24 mouse cellular contexts compared by ENCODE assay signal in genomic region chr7:73604597-73604996, GRCm38 (mm10).
"Had no signal": no experiment of that assay in that cellular context is flagged by ENCODE, and none has a peak within 500 bp of the region (broad histone marks: within the 10 kb centered on the region; RNA-seq: fewer than 3 reads in every experiment).

No protein-coding gene starts in this region.

- H3K36me3 ChIP-seq: heart, embryonic 12.5 days; hindbrain, embryonic 13.5 days; hindbrain, embryonic 15.5 days; intestine, embryonic 15.5 days; limb, embryonic 13.5 days; limb, embryonic 15.5 days; liver, embryonic 13.5 days; liver, embryonic 15.5 days had no signal

- H3K4me2 ChIP-seq: heart, embryonic 12.5 days; hindbrain, embryonic 13.5 days; hindbrain, embryonic 15.5 days; intestine, embryonic 15.5 days; limb, embryonic 13.5 days; limb, embryonic 15.5 days; liver, embryonic 13.5 days; liver, embryonic 15.5 days had no signal

- H3K9me3 ChIP-seq: hindbrain, embryonic 13.5 days; hindbrain, embryonic 15.5 days; intestine, embryonic 15.5 days; limb, embryonic 15.5 days; liver, embryonic 13.5 days; liver, embryonic 15.5 days had no signal

- DNase-seq: gastrocnemius, postnatal 14 days; gastrocnemius, postnatal 36 days; heart, adult 11 months; heart, adult 2 months; heart, postnatal 10 days; kidney, adult 18-20 months; kidney, adult 8-10 months; kidney, postnatal 10 days; kidney, postnatal 25 days; kidney, postnatal 4 days; liver, embryonic 13.5 days; liver, postnatal 0 days; lung, adult 2 months had no signal

- H3K4me1 ChIP-seq: intestine, embryonic 15.5 days had no signal

- H3K4me3 ChIP-seq: heart, adult 2 months; heart, embryonic 12.5 days; hindbrain, embryonic 13.5 days; hindbrain, embryonic 15.5 days; intestine, embryonic 15.5 days; layer of hippocampus, adult 2 months; left cerebral cortex, adult 2 months; limb, embryonic 13.5 days; limb, embryonic 15.5 days; liver, embryonic 13.5 days; liver, embryonic 15.5 days had no signal

- H3K9ac ChIP-seq: heart, embryonic 12.5 days; hindbrain, embryonic 13.5 days; hindbrain, embryonic 15.5 days; intestine, embryonic 15.5 days; limb, embryonic 13.5 days; limb, embryonic 15.5 days; liver, embryonic 13.5 days; liver, embryonic 15.5 days; liver, postnatal 0 days had no signal

- H3K27ac ChIP-seq: heart, adult 2 months; hindbrain, embryonic 13.5 days; hindbrain, embryonic 15.5 days; intestine, embryonic 15.5 days; layer of hippocampus, adult 2 months; left cerebral cortex, adult 2 months; limb, embryonic 13.5 days; limb, embryonic 15.5 days; liver, embryonic 13.5 days; liver, embryonic 15.5 days had no signal

- H3K27me3 ChIP-seq: heart, embryonic 12.5 days; hindbrain, embryonic 13.5 days; hindbrain, embryonic 15.5 days; intestine, embryonic 15.5 days; limb, embryonic 13.5 days; limb, embryonic 15.5 days; liver, embryonic 13.5 days; liver, embryonic 15.5 days had no signal

- ATAC-seq: inflammation-experienced regulatory T-cells, adult 6 months; intestine, embryonic 15.5 days; intestine, postnatal 0 days; liver, postnatal 0 days had no signal
